Mouse (Mus musculus): ENCODE measurements around the gene Npcd.

Gene Npcd

DNA sequence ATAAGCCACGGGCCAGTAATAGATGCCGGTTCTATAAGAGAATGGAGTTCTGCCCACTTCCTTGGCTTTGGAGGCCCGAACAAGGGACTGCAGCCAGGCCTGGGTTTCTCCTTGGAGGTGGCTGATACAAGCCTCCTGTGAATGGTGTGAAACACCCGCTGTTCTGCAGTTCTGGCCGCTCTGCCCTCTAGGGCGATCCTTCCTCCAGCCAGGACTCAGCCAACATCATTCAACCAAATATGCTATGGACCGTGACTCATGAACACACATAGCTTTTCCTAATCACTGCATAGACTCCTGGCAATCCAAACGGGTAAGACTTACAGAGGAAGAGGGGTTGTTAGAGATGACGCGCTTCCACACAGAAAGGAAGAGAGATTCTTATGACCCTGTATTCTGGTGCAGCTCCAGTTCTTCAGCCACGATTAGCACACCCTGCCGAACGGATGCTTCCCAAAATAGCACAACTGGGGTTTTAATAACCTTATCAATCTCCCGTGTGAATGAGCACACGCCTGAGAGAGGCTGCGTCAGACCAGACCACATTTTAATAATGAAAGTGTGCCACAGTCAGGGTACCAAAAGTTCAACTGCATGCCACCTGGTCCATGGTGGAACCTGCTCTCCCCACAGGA lies 66.6 kb downstream of the Npcd start:
- DNase-seq (ENCODE audit: low read depth, low spot score) = no peak

DNA sequence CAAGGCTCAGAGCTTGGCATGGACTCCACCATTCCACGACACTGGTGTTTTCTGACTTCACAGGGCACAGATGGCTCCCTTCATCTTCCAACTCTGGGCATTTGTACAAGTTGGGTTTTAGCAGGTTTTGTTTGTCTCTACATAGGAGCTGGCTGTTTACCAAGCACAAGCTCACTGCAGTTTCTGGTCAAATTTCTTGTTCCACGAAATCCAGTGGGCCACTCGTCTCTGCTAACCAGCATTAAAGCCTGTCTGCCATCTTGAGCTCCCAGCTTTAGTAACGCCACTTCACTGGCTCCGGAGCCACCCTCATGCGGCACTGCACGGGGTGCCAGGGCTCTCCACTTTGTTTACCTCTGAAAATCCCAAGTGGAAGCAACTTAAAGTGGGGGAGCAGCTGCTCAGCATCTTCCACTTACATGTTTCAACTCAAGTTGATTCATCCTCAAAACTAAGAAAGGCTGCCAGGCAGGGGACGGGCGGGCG lies 67.4 kb downstream of the Npcd start:
- DNase-seq (ENCODE audit: low read depth, low spot score) = no peak

DNA sequence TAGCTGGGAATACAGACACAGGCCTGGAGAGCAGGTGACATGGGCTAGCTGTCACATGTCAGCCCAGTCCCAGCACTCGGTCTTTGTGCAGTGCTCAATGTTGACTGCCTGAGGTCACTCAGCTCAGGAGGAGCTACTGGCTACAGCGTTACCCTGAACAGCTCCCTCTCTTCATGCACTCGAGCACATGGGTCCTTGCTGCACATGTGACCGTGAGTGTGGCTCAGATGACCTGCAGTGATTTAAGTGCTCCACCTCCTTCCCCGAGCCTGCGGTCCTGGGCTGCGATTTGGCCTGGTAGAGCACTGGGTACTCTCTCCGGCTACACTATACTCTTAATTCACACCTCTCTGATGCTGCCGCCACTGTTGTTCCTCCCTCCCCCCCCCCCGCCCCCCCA lies 67.9 kb downstream of the Npcd start:
- no peak for DNase-seq (ENCODE audit: low read depth, low spot score)

DNA sequence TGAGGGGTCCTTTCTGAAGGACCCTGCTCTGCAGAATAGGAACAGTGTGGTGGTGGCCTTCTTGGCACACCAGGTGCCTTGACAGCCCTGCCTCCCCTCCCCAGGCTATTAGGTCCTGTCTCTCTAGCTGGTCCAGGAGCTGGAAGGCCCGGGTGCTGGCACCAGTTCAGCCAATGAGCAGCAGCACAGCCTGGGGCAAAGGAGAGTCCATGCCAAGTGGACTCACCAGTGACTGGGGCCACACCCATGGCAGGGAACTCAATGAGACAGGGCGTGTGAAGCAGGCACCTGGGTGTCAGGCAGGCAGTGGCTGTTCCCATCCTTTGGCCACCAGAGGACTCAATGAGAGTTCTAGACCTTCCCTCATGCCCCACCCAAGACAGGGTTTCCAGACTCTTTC lies 68.7 kb downstream of the Npcd start:
- no peak for DNase-seq (ENCODE audit: low read depth, low spot score)

DNA sequence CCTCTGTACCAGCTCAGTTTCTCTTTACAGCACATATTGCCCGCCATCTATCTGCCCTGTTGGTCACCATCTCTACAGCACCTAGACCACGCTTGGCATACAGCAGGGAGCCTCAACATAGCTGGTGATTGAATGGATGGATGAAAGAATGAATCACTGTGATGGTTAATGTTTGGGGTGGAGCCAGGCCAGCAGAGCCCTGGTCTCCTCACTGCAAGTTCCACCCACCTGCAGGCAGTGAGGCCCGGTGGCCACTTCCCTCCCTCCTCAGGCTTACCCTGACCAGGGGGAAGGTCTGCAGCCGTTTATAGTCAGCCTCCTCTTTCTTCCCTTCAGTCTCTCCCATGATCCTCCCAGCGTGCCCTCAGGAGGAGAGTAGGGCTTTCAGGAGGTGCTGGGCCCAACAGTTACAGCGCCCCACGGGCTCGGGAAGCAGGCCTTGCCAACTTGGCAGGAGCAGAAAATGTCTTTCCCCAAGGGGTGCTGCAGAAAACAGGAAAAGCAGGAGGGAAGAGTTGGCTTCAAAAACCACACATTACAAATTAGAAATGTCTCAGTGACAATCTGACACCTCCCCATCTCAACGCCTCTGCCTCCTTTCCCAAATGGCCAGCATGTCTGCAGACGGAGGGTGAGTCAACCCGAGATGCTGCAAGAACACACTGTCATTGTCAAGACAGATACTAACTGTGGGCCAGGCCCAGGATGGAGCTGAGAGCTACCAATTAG lies 69.3 kb downstream of the Npcd start:
- no peak for DNase-seq (ENCODE audit: low read depth, low spot score)

DNA sequence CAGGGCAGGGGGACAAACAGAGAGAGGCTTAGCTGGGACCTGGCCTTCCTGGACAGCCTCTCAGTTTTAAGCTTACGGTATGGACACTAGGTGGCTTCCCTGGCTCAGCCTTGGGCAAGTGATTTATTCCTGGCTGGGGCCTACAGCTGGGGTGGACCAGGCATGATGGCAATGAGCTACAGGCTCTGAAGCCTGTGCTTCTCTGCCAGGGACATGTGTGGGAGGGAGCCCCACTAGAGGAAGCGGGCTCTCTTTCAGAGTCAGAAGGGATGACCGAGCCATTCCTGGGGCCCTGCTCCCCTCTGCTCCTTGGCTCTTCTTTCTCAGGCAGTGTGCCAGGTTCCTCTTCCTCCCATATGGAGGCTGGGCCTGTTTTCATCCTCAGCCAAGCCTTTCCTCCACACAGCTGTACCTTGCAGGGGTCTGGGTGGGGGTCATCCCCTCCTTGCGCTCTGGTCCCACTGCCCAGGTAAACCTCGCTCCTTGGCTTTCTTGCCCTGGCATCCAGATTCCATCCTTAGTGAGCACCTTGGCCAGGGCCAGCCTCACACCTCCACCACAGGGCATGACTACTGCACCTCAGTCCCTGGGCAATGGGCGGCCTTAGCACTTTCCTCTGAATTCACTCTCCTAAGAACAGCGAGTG lies 70.3 kb downstream of the Npcd start:
- DNase-seq (ENCODE audit: low read depth, low spot score) = no peak

DNA sequence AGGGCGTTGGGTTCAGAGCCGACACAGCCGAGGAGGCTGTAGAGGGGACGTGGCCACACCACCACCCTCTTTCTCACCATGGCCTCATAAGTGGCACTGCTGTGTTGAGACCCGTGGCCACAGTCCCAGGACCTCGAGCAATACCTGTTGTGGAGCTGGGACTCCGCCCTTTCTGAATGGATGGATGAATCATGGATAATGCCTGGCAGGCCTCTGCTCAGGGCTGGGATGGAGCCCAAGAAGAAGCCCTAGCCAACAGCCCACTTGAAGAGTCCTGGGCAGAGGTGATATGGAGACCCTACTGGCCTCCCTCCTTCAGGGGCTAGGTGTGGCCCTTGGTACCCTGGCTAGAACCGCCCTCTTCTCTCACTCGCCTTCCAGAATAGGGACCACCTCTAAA lies 71.0 kb downstream of the Npcd start:
- no peak for DNase-seq (ENCODE audit: low read depth, low spot score)

DNA sequence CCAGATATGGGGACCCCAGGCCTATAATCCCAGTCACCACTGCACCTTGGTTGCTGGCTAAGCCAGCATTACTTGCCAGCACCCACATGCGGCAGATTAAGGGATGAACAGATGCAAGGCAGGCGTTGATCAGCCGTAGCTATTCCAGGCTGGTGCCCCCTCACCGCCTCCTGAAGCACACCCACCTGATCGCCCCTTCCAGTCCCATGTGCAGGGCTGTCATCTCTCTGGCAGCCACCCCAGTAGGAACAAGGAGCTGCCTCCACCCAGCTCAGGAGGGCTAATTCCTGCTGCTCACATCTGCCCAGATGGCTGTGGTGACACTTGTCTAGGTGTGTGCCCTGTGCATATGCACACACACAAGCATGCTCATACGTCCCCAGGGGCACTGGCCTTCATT lies 73.1 kb downstream of the Npcd start:
- no peak for DNase-seq (ENCODE audit: low read depth, low spot score)

DNA sequence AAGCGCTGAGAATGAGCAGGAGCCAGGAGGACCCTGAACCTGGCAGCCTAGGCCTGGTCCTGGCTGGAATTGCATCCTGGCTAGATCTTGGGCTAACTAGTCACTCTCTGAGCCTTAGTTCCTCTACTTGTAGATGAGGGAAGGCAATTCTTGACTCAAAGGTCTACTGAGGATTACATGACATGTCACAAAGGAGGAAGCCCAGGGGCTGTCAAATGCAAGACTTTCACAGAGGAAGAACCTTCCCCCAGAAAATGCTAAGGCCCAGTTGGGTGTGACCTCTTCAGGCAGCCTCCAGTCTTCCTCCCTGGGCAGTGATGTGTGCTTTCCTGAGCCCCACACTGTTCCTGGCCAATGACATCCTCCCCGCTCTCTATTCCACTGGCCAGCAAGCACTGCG lies 76.9 kb downstream of the Npcd start:
- no peak for DNase-seq (ENCODE audit: low read depth, low spot score)

DNA sequence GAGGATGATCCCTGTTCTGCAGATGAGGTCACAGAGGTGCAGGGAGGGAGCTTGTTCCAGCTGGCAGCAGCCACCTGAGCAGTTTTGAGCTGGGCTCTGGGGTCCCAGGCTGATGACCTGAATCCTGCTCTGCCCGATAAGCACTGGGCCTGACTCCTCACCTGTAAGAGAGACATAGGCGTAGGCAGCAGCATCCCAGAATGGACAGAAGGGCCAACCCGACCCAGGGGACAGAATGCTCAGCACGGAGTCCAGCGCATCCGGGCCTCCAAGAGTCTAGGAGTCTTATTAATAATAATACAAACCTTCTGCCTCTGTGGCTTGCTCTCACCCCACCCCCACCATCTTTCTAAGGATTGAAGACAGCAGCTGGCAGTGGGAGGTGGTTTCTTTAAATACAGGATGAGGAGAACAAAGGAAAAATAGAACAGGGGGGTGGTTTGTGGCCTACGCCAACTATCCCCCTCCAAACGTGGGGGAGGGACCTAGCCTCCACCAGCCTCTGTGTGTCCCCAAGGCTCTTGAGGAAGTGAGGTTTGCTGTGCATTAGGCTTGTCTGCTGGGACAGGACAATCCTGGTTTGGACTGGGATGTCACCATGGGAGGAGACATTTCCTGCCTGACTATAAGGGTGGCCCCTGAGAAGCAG lies 77.9 kb downstream of the Npcd start:
- DNase-seq (ENCODE audit: low read depth, low spot score) = no peak

DNA sequence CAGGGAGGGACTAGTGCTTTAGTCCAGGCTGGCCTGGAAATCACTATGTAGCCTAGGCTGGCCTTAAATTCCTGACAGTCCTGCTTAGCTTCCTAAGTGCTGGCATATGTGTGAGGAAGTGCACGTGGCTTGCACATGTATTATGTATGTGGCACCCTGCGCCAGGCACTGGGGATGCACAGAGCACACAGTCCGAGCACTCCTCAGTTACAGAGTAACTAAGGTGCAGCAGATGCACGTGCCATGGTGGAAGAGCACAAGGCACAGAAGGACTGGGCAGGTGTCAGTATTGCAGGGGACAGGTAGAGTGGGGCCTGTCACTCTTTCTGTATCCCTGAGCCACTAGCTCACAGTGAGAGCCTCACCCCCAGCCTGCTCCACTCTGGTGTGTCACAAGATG lies 78.9 kb downstream of the Npcd start:
- no peak for DNase-seq (ENCODE audit: low read depth, low spot score)

DNA sequence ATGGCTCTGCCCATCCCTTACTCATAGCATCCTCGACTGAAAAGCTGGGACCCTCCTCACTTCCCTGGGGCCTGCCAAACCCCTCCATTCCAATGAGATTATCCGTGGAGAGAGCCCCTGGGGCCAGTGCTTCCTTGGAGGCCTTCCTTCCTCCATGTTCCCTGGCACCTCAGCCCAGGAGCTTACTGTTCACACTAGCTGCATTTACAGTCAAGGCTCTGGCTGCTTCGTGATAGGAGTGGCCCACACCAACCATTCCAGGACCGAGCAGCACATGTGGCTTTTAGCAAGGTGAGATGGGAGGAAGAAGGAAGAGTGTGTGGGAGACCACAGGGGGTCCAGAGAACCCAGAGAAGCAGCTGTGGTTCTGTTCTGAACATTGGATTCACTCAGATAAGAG lies 80.2 kb downstream of the Npcd start:
- no peak for DNase-seq (ENCODE audit: low read depth, low spot score)

DNA sequence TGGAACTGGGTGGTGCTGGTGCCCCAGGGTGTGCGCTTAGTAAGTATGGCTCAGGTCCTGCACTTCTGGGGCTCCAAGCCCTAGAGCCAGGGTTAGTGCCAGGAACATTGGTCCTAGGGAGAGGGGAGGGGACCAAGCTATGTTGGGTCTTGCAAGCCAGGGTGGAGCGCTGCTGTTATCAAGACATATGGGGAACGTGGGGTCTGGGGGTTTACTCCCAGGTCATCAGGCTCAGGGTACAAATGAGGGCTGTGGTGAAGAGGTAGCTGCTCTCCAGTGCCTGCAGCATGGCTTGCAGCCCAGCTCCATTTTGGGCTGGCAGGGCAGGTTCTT lies 80.7 kb downstream of the Npcd start:
- DNase-seq (ENCODE audit: low read depth, low spot score) = no peak

DNA sequence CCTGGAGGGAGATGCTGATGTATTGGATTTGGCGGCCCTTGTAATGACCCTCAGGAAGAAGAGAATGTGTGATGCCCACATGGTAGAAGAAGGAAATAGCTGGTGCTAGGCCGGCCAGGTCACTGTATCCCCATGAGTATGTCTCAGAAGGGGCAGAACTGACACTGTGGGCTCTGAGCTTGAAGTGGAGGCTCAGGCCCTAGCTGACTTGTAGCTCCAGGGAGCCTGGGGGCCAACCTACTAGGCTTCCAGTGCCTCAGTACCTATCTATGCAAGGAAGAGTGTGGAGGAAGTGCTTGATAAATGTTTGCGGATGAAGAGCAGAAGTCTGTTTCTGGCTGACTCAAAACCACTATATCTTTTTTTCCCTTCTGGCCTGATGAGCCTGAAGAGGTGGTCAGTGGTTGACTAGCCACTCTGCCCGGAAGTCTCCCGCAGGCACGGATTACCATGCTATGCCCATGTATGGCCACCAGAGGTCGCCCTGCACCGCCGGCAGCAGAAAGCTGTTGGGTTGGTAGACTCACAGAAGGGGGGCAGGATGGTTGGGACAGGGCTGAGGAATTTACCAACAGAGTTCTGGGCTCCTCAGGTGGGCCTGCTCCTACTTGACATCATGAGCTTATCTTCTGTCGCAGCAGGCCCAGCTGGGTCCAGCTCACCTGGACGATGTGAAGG lies 81.2 kb downstream of the Npcd start:
- DNase-seq (ENCODE audit: low read depth, low spot score) = peak; percentile 69

DNA sequence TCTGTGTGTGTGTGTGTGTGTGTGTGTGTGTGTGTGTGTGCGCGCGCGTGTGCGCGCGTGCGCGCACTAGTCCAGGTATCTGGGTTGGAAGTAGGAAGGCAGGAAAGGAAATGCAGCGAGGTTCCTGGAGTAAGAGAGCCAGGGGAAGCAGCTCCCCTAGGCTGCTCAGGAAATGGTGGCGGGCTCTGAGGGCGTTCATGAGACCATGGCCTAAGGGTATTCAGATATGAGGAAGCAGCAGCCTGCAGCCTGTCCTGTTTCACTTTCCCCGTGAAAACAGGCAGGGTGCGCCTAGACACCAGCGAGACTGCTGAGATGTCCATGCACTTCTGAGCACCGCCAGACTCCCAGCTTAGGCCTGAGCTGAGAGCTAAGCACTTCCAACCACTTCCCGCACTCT lies 82.3 kb downstream of the Npcd start:
- peak; percentile 25 for DNase-seq (ENCODE audit: low read depth, low spot score)

DNA sequence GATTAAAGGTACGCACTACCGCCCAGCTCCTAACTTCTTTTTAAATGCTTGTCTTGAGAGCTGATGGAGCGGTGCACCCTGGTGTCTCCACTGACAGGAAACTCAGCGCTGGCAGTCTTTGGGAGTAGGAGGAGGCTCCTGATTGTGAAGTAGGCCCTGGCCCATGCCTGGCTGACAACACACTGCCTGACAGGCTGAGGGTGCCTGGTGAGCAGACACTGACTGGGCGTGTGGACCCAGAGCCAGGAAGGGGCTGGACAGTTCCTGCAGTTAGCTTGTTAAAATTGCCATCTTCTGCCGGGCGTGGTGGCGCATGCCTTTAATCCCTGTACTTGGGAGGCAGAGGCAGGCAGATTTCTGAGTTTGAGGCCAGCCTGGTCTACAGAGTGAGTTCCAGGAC lies 83.8 kb downstream of the Npcd start:
- no peak for DNase-seq (ENCODE audit: low read depth, low spot score)

DNA sequence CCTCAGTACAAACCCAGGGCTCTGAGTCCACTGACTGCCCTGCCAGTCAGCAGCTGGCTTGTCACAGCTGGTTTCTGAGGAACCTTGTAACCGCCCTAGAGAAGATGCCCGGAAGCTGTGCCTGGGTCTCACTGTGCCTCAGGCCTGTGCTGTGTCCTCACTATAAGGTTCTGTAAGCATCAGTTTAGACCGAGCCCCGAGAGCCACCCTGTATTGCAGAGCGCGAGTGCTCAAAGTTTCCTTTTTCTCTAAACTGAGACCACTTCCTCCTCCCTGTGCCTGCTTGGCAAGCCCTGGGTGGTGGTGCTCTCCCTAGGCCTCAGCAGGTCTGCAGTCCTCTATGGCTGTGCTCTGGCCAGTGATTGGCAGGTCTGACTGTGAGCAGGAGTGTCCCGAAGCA lies 84.9 kb downstream of the Npcd start:
- no peak for DNase-seq (ENCODE audit: low read depth, low spot score)

DNA sequence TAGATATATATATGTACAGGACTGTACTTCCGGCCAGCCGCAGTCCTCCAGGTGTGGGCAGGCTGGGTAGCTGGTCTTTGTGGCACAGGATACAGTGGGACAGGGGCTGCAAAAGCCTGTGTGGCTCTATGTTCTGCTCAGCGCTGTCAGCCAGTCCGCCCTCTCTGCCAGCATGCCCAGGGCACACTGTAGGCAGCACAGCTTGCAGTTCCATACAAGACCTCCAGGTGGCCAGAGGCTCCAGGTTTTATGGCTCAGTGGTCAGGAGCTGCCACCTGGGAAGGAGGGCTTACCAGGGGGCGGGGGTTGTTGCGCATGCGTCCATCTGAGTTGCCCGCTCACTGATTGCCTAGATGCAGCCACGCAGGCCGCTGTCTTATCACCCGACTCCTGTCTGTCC lies 86.0 kb downstream of the Npcd start:
- DNase-seq (ENCODE audit: low read depth, low spot score) = peak; percentile 96

DNA sequence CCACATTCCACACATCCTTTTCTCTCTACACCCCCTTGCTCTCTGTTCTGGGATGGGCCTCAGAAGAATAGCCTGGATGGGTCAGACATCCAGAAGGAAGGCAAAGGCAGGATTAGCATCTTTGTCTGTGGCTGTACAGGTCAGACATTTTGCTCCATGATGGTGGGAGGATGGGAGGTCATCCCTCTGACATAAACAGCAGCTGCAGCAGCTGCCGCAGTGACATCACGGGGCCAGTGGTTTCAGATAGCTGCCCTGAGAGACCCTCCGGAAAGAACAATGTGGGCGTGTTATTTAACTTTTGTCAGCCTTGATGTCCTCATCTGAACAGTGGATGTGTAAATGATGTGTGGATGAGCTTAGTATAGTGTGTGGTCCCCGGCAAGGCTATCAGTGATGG lies 88.2 kb downstream of the Npcd start:
- DNase-seq (ENCODE audit: low read depth, low spot score) = peak; percentile 49

DNA sequence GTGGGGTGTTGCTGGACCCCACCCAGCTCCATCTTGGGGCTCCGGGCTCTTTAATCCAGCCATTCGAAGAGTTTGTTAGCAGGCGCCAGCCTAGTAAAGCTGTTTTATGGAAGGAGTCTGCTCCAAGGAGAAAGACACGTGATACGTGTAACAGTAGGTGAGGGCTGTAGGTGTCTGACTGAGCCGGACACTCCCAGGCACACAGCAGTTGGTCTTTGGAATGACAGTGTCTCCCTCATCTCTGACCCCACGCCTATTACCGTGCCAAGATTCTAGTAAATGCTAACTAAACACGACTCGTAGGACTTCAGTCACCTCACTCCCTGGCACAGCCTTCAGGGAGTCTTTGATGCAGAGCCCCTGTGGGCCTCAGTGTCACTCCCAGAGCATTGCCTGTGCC lies 88.7 kb downstream of the Npcd start:
- DNase-seq (ENCODE audit: low read depth, low spot score) = peak; percentile 25

DNA sequence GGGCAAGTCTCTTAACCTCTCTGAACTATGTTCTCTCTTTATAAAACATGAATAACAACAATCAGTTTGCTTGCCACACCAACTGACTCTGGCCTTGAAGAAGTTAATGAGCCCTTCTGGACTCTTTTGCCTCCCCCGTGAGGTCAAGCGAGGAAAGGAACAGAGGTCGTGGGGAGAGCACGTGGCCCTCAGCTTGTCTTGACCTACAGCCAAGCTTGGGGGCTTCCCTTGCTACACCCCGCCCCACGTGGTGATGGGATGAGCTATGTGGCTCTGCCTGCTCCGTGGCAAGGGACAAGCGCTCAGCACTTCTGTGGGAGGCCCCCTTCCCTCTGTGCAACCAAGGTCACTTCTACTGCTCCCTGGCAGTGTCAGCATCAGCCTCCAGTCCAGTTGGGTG lies 89.3 kb downstream of the Npcd start:
- DNase-seq (ENCODE audit: low read depth, low spot score) = peak; percentile 46

DNA sequence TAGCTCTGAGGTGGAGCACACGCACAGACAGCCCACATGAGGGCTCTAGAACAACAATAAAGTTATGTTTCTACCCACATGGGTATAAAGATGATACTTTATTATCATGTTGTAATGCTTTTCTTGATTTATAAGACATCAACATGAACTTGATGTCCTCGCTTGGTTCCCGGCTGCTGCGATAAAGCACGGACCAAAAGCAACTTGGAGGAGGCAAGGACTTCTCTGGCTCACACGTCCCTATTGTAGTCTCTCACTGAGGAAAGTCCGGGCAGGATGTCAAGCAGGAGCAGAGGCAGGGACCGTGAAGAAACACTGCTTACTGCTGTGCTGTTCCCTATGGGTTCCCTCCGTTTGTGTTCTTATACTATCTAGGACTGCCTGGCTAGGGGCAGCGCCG lies 90.0 kb downstream of the Npcd start:
- DNase-seq (ENCODE audit: low read depth, low spot score) = no peak
